Mouse (Mus musculus) neural tube, embryonic 11.5 days (tissue): Measurements from ENCODE around the gene Samhd1. TPM values are rescaled to one million over a fixed set of nuclear protein-coding genes. Genes with fewer than 3 reads are reported as not detected.

Experiments
- ATAC-seq: fragments of 200-750 bp; cut with Nextera tagmentation; 2 replicates; pipeline ENCODE4 v1.8.0; 2017; ENCODE audit warnings: moderate number of reproducible peaks, mild to moderate bottlenecking, moderate TSS enrichment, moderate library complexity; ENCODE audit not compliant: insufficient read depth, low FRiP score, low TSS enrichment
- DNase-seq: peaks from one replicate; pipeline ENCODE4 v3.0.0-alpha.2; 2015; ENCODE audit warnings: low spot score
- H3K27ac ChIP-seq: fragments of 300-500 bp; sonication (generic); 2 replicates; pipeline ENCODE4 v1.5.1; 2014; ENCODE audit warnings: low read depth, mild to moderate bottlenecking, low read length
- H3K27me3 ChIP-seq: fragments of 300-500 bp; sonication (generic); 2 replicates; pipeline ENCODE4 v1.6.1; 2014; ENCODE audit warnings: mild to moderate bottlenecking, low read length, mixed read lengths; ENCODE audit not compliant: control insufficient read depth, insufficient read depth
- H3K36me3 ChIP-seq: fragments of 300-500 bp; sonication (generic); 2 replicates; pipeline ENCODE4 v1.6.1; 2014; ENCODE audit warnings: mild to moderate bottlenecking, low read length, moderate library complexity, mixed read lengths; ENCODE audit not compliant: control insufficient read depth, insufficient read depth
- H3K4me1 ChIP-seq: fragments of 300-500 bp; sonication (generic); 2 replicates; pipeline ENCODE4 v1.6.1; 2014; ENCODE audit warnings: low read length, mixed read lengths; ENCODE audit not compliant: control insufficient read depth, insufficient read depth
- H3K4me2 ChIP-seq: fragments of 300-500 bp; sonication (generic); 2 replicates; pipeline ENCODE4 v1.6.1; 2014; ENCODE audit warnings: low read depth, mild to moderate bottlenecking, moderate library complexity
- H3K4me3 ChIP-seq: fragments of 300-500 bp; sonication (generic); 2 replicates; pipeline ENCODE4 v1.5.1; 2014; ENCODE audit warnings: low read depth, low read length
- H3K9ac ChIP-seq: fragments of 300-500 bp; sonication (generic); 2 replicates; pipeline ENCODE4 v1.6.1; 2014; ENCODE audit warnings: mild to moderate bottlenecking, low read length
- H3K9me3 ChIP-seq: fragments of 300-500 bp; sonication (generic); 2 replicates; pipeline ENCODE4 v1.6.1; 2016; ENCODE audit warnings: low read length; ENCODE audit not compliant: control insufficient read depth
- WGBS: fragments of 180-500 bp; shearing (Covaris S2); extraction: QIAGEN DNeasy Blood & Tissue Kit; methylation state at CpG from one replicate; pipeline ENCODE4 v1.1.7; 2014; 5-methylcytosine and 5-hydroxymethylcytosine counted together
- polyA plus RNA-seq: library from polyadenylated mRNA; unstranded; fragments of >200 nt; fragmentation: Nextera tagmentation; extraction: Ambion mirVana; gene quantifications from 2 replicates; pipeline ENCODE4 v1.2.1, GENCODE M21; 2014

Gene Samhd1
- polyA plus RNA-seq, 1 experiment from 2014 or later: 18.7 TPM

- DNase-seq: no peak
- Histone ChIP-seq H3K27ac (no peak overlapping the region), H3K36me3 (no peaks in the 10 kb centered on the region), H3K4me1 (no peaks in the 10 kb centered on the region), H3K27me3 (no peaks in the 10 kb centered on the region), H3K9ac (no peak overlapping the region), H3K4me3 (no peak overlapping the region), H3K9me3 (no peaks in the 10 kb centered on the region), H3K4me2 (no peak overlapping the region)
- 88% methylated on average over 3 of the region's 3 CpGs for WGBS
- no peak for ATAC-seq
Observed at GRCm38 (mm10) chr2:157132686-157133540, 2.2 kb downstream of the Samhd1 start.

GRCm38 (mm10) chr2:157132086-157132485 lies 3.0 kb downstream of the Samhd1 start:
- Histone ChIP-seq H3K9me3 (no peaks in the 10 kb centered on the region), H3K27me3 (no peaks in the 10 kb centered on the region), H3K9ac (no peak overlapping the region), H3K4me2 (no peak overlapping the region), H3K4me1 (no peaks in the 10 kb centered on the region), H3K27ac (no peak overlapping the region), H3K36me3 (no peaks in the 10 kb centered on the region), H3K4me3 (no peak overlapping the region)
- 100% methylated on average over 1 of the region's 1 CpGs for WGBS
- DNase-seq (no peak), ATAC-seq (no peak)

GRCm38 (mm10) chr2:157130813-157131514 lies 4.1 kb downstream of the Samhd1 start:
- H3K4me2 ChIP-seq: no peak overlapping the region
- H3K4me1 ChIP-seq: no peaks in the 10 kb centered on the region
- 90% methylated on average over 8 of the region's 8 CpGs for WGBS
- no peak overlapping the region for H3K4me3 ChIP-seq
- H3K27me3 ChIP-seq: no peaks in the 10 kb centered on the region
- ATAC-seq (no peak), DNase-seq (no peak)
- no peak overlapping the region for H3K27ac ChIP-seq
- no peaks in the 10 kb centered on the region for H3K36me3 ChIP-seq
- no peak overlapping the region for H3K9ac ChIP-seq
- no peaks in the 10 kb centered on the region for H3K9me3 ChIP-seq

GRCm38 (mm10) chr2:157129601-157130164 lies 5.4 kb downstream of the Samhd1 start:
- Histone ChIP-seq H3K4me2 (no peak overlapping the region), H3K27me3 (no peaks in the 10 kb centered on the region), H3K9ac (no peak overlapping the region), H3K4me1 (no peaks in the 10 kb centered on the region), H3K9me3 (no peaks in the 10 kb centered on the region), H3K36me3 (no peaks in the 10 kb centered on the region), H3K4me3 (no peak overlapping the region), H3K27ac (no peak overlapping the region)
- ATAC-seq: no peak
- DNase-seq: no peak
- WGBS: 87% methylated on average over 11 of the region's 11 CpGs

GRCm38 (mm10) chr2:157129096-157129495 lies 6.0 kb downstream of the Samhd1 start:
- Histone ChIP-seq H3K9me3 (no peaks in the 10 kb centered on the region), H3K4me3 (no peak overlapping the region), H3K9ac (no peak overlapping the region), H3K36me3 (no peaks in the 10 kb centered on the region), H3K27me3 (no peaks in the 10 kb centered on the region), H3K27ac (no peak overlapping the region), H3K4me1 (no peaks in the 10 kb centered on the region), H3K4me2 (no peak overlapping the region)
- ATAC-seq (no peak), DNase-seq (no peak)
- 93% methylated on average over 4 of the region's 4 CpGs for WGBS

GRCm38 (mm10) chr2:157128072-157128471 lies 7.0 kb downstream of the Samhd1 start:
- DNase-seq: no peak
- Histone ChIP-seq H3K4me1 (no peaks in the 10 kb centered on the region), H3K27ac (no peak overlapping the region), H3K36me3 (no peaks in the 10 kb centered on the region), H3K9ac (no peak overlapping the region), H3K4me3 (no peak overlapping the region), H3K27me3 (no peaks in the 10 kb centered on the region), H3K9me3 (no peaks in the 10 kb centered on the region), H3K4me2 (no peak overlapping the region)
- 72% methylated on average over 4 of the region's 4 CpGs for WGBS
- no peak for ATAC-seq

- H3K9ac ChIP-seq: no peak overlapping the region
- no peaks in the 10 kb centered on the region for H3K27me3 ChIP-seq
- WGBS: 88% methylated on average over 3 of the region's 3 CpGs
- H3K4me3 ChIP-seq: no peak overlapping the region
- DNase-seq: no peak
- H3K4me2 ChIP-seq: no peak overlapping the region
- no peaks in the 10 kb centered on the region for H3K4me1 ChIP-seq
- H3K36me3 ChIP-seq: no peaks in the 10 kb centered on the region
- no peak overlapping the region for H3K27ac ChIP-seq
- ATAC-seq: no peak
- no peaks in the 10 kb centered on the region for H3K9me3 ChIP-seq
Observed at GRCm38 (mm10) chr2:157127370-157127769, 7.7 kb downstream of the Samhd1 start.

GRCm38 (mm10) chr2:157125246-157125645 lies 9.8 kb downstream of the Samhd1 start:
- 91% methylated on average over 3 of the region's 3 CpGs for WGBS
- no peak for ATAC-seq
- H3K4me1 ChIP-seq: no peaks in the 10 kb centered on the region

More at GRCm38 (mm10) chr2:157125246-157125645, 9.8 kb downstream of the Samhd1 start:
- Histone ChIP-seq H3K36me3 (no peaks in the 10 kb centered on the region; the same call in 1 of the 2 replicates), H3K9ac (no peak overlapping the region), H3K4me2 (no peak overlapping the region), H3K27me3 (no peaks in the 10 kb centered on the region), H3K9me3 (no peaks in the 10 kb centered on the region), H3K4me3 (no peak overlapping the region), H3K27ac (no peak overlapping the region)
- DNase-seq: no peak
